In genomic region chr4:149889851-149890250, GRCm38 (mm10) we compare ENCODE assay signal across 8 mouse cellular contexts.
DNase-seq lines count a peak whose midpoint lies in the region; ATAC-seq and TF ChIP-seq lines count a peak whose summit lies in the region.

No protein-coding gene starts in this region.

- H3K27me3 ChIP-seq in cerebellum, adult 2 months (ENCODE audit: control insufficient read depth, insufficient read depth, low read length) = no peaks in the 10 kb centered on the region
- H3K27me3 ChIP-seq in hindbrain, embryonic 16.5 days (replicated peaks; ENCODE audit: control insufficient read depth, insufficient read depth, low read length) = no peaks in the 10 kb centered on the region
- no peaks in the 10 kb centered on the region for H3K27me3 ChIP-seq in neural tube, embryonic 11.5 days (ENCODE audit: control insufficient read depth, insufficient read depth, low read length)

- peak in 1 of 2 experiments; percentile 51 for DNase-seq in cerebellum, adult 2 months
- DNase-seq in cerebellum, adult 9-11 months = no peak
- peak; percentile 83 to 84 for DNase-seq in adrenal gland, postnatal 36 days
- DNase-seq in gastrocnemius, postnatal 36 days = peak; percentile 79 to 96
- peak; percentile 47 to 53 for DNase-seq in left cerebral cortex, adult 8-10 months (ENCODE audit: low spot score in 2 of 2)
- peak; percentile 64 for DNase-seq in neural tube, embryonic 11.5 days (ENCODE audit: low spot score)
- DNase-seq in urinary bladder, postnatal 10 days (ENCODE audit: low spot score) = peak; percentile 47

- ATAC-seq in hindbrain, embryonic 16.5 days = peak; percentile 67
- no peak for ATAC-seq in neural tube, embryonic 11.5 days (ENCODE audit: insufficient read depth, low FRiP score, low TSS enrichment)

- no peak overlapping the region for H3K4me3 ChIP-seq in cerebellum, adult 2 months (replicated peaks; ENCODE audit: insufficient read depth, low read depth, low read length)
- H3K4me3 ChIP-seq in hindbrain, embryonic 16.5 days (ENCODE audit: low read length) = no peak overlapping the region
- H3K4me3 ChIP-seq in neural tube, embryonic 11.5 days (ENCODE audit: low read depth, low read length) = no peak overlapping the region

- no peak for TF ChIP-seq POLR2A in cerebellum, adult 2 months (IDR thresholded peaks at IDR 0.05; ENCODE audit: borderline replicate concordance, insufficient read depth, low read length)

- intact Hi-C loops in gastrocnemius, postnatal 36 days (cut with DNase I) = loop anchor here (2.0 kb wide), 1 partner anchor 65 kb away; the partner anchor contains the start of gene Spsb1

- no peak overlapping the region for H3K9ac ChIP-seq in hindbrain, embryonic 16.5 days (ENCODE audit: low read depth, low read length)
- H3K9ac ChIP-seq in neural tube, embryonic 11.5 days (ENCODE audit: low read length) = peak overlapping the region; percentile 35

- peak overlapping the region; percentile 37; the same call in 1 of the 2 replicates for H3K27ac ChIP-seq in cerebellum, adult 2 months (ENCODE audit: insufficient read depth, low read length)
- H3K27ac ChIP-seq in hindbrain, embryonic 16.5 days (ENCODE audit: low read depth, low read length) = peak overlapping the region; percentile 52; the same call in 1 of the 2 replicates
- H3K27ac ChIP-seq in neural tube, embryonic 11.5 days (ENCODE audit: low read depth, low read length) = peak overlapping the region; percentile 70

- 30% methylated on average over 13 of the region's 13 CpGs for WGBS in cerebellum, adult 2 months
- WGBS in hindbrain, embryonic 16.5 days = 17% methylated on average over 13 of the region's 13 CpGs
- 24% methylated on average over 13 of the region's 13 CpGs for WGBS in neural tube, embryonic 11.5 days

- no peaks in the 10 kb centered on the region for H3K36me3 ChIP-seq in hindbrain, embryonic 16.5 days (ENCODE audit: control insufficient read depth, insufficient read depth, low read length)
- H3K36me3 ChIP-seq in neural tube, embryonic 11.5 days (ENCODE audit: control insufficient read depth, insufficient read depth, low read length) = no peaks in the 10 kb centered on the region

- no peaks in the 10 kb centered on the region for H3K9me3 ChIP-seq in hindbrain, embryonic 16.5 days (ENCODE audit: control insufficient read depth, low read length)
- no peaks in the 10 kb centered on the region for H3K9me3 ChIP-seq in neural tube, embryonic 11.5 days (ENCODE audit: control insufficient read depth, low read length)

- no peak for TF ChIP-seq CTCF in cerebellum, adult 2 months (IDR thresholded peaks at IDR 0.05; ENCODE audit: borderline replicate concordance, insufficient read depth, low read depth, low read length)

- H3K4me1 ChIP-seq in cerebellum, adult 2 months (ENCODE audit: control insufficient read depth, insufficient read depth, low read length) = peaks cover 5% of the 10 kb centered on the region; the same call in 1 of the 2 replicates
- peaks cover 12% of the 10 kb centered on the region for H3K4me1 ChIP-seq in hindbrain, embryonic 16.5 days (ENCODE audit: control insufficient read depth, insufficient read depth, low read depth, low read length)
- H3K4me1 ChIP-seq in neural tube, embryonic 11.5 days (ENCODE audit: control insufficient read depth, insufficient read depth, low read length) = peaks cover 52% of the 10 kb centered on the region

- H3K4me2 ChIP-seq in hindbrain, embryonic 16.5 days (ENCODE audit: low read length) = no peak overlapping the region
- H3K4me2 ChIP-seq in neural tube, embryonic 11.5 days (ENCODE audit: low read depth) = no peak overlapping the region
